Mouse (Mus musculus): ENCODE data around the gene Myo1b. TPM values are rescaled to one million over a fixed set of nuclear protein-coding genes. Genes with fewer than 3 reads are reported as not detected.

Gene Myo1b
- total and polyA plus RNA-seq, 3 experiments: 5.5 to 30.1 (median 29.6) TPM

DNA sequence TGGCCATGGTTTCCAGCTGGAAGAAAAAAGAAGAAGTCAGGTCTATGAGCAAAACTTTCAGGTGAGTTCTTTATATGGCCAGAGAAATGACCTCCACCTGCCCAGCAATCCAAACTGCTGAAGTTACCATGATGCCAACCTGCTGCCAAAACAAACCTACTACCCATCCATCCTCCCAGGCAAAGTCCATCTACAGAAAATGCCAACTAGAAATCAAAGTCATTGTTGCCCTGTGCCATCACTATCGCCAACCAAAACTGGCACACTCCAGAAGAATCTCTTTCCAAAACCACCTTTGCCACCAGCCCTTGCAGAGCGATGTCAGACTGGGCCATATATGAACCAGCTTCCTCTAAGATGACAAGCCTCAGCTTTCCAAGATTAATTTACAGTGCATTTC lies 32.7 kb downstream of the Myo1b start:
- no peak overlapping the region for H3K4me3 ChIP-seq
- H3K9ac ChIP-seq (ENCODE audit: low read depth, low read length): no peak overlapping the region
- intact Hi-C loops (cut with DNase I): no loop called here
- H3K36me3 ChIP-seq (ENCODE audit: control insufficient read depth, insufficient read depth, low read length): peaks cover 4% of the 10 kb centered on the region
- TF ChIP-seq POLR2A (IDR thresholded peaks at IDR 0.05; ENCODE audit: insufficient read depth, low read depth, low read length) (no peak), CTCF (IDR thresholded peaks at IDR 0.05) (no peak), EP300 (IDR thresholded peaks at IDR 0.05; ENCODE audit: insufficient read depth, low read depth, low read length) (no peak)
- H3K4me1 ChIP-seq (ENCODE audit: control insufficient read depth, insufficient read depth, low read length): peaks cover 17% of the 10 kb centered on the region
- no peak for DNase-seq
- H3K27ac ChIP-seq: no peak overlapping the region
- H3K27me3 ChIP-seq (ENCODE audit: control insufficient read depth, insufficient read depth, low read length): no peaks in the 10 kb centered on the region
- over 99% methylated on average over 2 of the region's 2 CpGs for WGBS
- H3K79me2 ChIP-seq (replicated peaks; ENCODE audit: control insufficient read depth, insufficient read depth, low read length): peaks cover 4% of the 10 kb centered on the region

DNA sequence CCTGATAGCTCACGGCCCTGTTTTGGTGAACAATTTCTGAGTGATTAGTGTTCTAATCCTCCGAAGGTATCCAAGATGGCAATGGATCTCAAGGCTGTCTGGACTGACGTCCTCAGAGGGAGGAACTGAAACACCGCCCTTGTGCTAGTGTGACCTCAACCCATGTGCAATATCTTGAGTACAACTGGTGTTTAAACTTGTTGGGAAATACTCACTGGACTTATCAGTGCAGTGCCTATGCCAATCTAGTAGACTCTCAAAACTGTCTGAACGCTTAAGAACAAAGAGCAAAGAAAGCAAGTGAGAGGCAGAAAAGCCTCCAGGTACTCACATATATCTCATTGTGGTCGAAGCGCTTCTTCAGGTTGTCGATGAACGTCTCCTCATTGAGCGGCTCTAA lies 33.1 kb downstream of the Myo1b start:
- Histone ChIP-seq H3K79me2 (replicated peaks; ENCODE audit: control insufficient read depth, insufficient read depth, low read length) (peaks cover 4% of the 10 kb centered on the region), H3K27me3 (ENCODE audit: control insufficient read depth, insufficient read depth, low read length) (no peaks in the 10 kb centered on the region), H3K27ac (no peak overlapping the region), H3K9ac (ENCODE audit: low read depth, low read length) (no peak overlapping the region), H3K4me3 (no peak overlapping the region), H3K4me1 (ENCODE audit: control insufficient read depth, insufficient read depth, low read length) (peaks cover 13% of the 10 kb centered on the region), H3K36me3 (ENCODE audit: control insufficient read depth, insufficient read depth, low read length) (peaks cover 4% of the 10 kb centered on the region)
- no peak for TF ChIP-seq EP300 (IDR thresholded peaks at IDR 0.05; ENCODE audit: insufficient read depth, low read depth, low read length)
- TF ChIP-seq POLR2A (IDR thresholded peaks at IDR 0.05; ENCODE audit: insufficient read depth, low read depth, low read length): no peak
- TF ChIP-seq CTCF (IDR thresholded peaks at IDR 0.05): no peak
- intact Hi-C loops (cut with DNase I): no loop called here
- DNase-seq: no peak
- WGBS: 90% methylated on average over 10 of the region's 10 CpGs

DNA sequence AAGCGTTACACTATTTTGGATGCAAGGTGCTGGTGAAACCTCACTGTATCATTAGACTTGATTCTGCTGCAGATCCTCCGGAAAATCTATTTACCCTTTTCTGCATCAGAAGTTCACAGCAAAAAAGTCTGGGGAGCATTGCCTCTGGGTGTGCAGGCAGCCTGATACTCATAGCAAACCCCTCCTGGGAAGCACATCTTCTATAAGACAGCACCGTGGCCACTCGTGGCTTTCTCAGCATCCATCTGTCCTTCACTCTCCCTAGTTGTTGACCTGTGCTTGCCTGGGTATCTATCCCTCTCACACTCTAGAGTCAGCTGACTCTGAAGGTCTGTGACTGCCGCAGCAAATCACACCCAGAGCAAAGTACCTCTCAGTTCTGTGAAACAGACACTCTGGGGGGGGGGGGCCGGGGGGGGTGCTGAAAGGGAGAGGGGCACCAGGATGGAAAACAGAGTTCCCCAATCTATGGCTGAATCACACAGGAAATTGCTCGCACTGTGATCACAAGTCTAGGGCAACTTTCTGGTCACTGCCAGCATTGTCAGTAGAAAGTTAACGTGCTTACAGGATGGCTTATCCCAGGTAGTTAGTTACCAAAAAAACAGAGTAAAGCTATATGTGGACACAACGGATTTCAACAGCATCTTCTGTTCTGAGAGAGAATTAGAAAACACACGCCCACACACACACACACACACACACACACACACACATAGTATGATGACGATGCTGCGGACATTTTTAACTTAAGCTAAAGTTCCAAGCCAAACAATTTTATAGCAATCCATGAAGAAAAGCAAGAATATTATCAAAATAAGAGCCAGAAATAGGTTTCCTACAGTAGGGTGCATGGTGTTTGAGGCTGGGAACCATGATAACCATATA lies 35.7 kb downstream of the Myo1b start:
- no peaks in the 10 kb centered on the region for H3K27me3 ChIP-seq (ENCODE audit: control insufficient read depth, insufficient read depth, low read length)
- WGBS: 34% methylated on average over 12 of the region's 12 CpGs
- no peak overlapping the region for H3K9ac ChIP-seq (ENCODE audit: low read depth, low read length)
- peaks cover 4% of the 10 kb centered on the region for H3K79me2 ChIP-seq (replicated peaks; ENCODE audit: control insufficient read depth, insufficient read depth, low read length)
- DNase-seq: no peak
- peaks cover 2% of the 10 kb centered on the region for H3K36me3 ChIP-seq (ENCODE audit: control insufficient read depth, insufficient read depth, low read length)
- TF ChIP-seq CTCF (IDR thresholded peaks at IDR 0.05) (no peak), EP300 (IDR thresholded peaks at IDR 0.05; ENCODE audit: insufficient read depth, low read depth, low read length) (no peak), POLR2A (IDR thresholded peaks at IDR 0.05; ENCODE audit: insufficient read depth, low read depth, low read length) (no peak)
- H3K27ac ChIP-seq: peak overlapping the region; percentile 64
- peaks cover 4% of the 10 kb centered on the region for H3K4me1 ChIP-seq (ENCODE audit: control insufficient read depth, insufficient read depth, low read length)
- no peak overlapping the region for H3K4me3 ChIP-seq
- intact Hi-C loops (cut with DNase I): loop anchor here (5.0 kb wide), 1 partner anchor 32 kb away; no protein-coding TSS in a partner anchor

DNA sequence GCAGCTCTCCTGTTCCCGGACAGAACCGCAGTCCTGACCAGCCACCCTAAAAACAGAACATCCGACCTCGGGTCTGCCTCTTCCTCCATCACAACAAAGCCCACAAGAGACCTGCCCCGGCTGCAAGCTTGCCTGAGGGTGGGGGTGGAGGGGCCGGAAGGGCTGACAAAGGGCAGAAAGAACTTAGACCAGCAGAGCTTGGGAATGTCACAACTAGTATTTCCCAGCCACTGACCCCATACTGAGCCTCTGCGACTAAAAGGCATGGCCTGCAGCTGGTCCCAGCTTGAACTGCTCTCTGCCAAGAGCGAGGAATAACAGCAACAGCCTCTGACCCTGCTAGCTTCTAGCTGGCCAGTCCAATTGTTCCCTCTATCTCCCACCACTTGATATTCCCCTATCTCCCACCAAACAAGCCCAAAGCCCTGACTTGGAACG lies 36.5 kb downstream of the Myo1b start:
- Histone ChIP-seq H3K36me3 (ENCODE audit: control insufficient read depth, insufficient read depth, low read length) (peaks cover 2% of the 10 kb centered on the region), H3K4me3 (peak overlapping the region; percentile 7; the same call in 1 of the 2 replicates), H3K27me3 (ENCODE audit: control insufficient read depth, insufficient read depth, low read length) (no peaks in the 10 kb centered on the region), H3K27ac (peak overlapping the region; percentile 64), H3K79me2 (replicated peaks; ENCODE audit: control insufficient read depth, insufficient read depth, low read length) (peaks cover 4% of the 10 kb centered on the region), H3K9ac (ENCODE audit: low read depth, low read length) (no peak overlapping the region; the same call in 1 of the 2 replicates), H3K4me1 (ENCODE audit: control insufficient read depth, insufficient read depth, low read length) (peaks cover 4% of the 10 kb centered on the region)
- peak; percentile 60 to 62 for DNase-seq
- TF ChIP-seq CTCF (IDR thresholded peaks at IDR 0.05) (no peak), POLR2A (IDR thresholded peaks at IDR 0.05; ENCODE audit: insufficient read depth, low read depth, low read length) (no peak), EP300 (IDR thresholded peaks at IDR 0.05; ENCODE audit: insufficient read depth, low read depth, low read length) (no peak)
- WGBS: 15% methylated on average over 9 of the region's 9 CpGs
- intact Hi-C loops (cut with DNase I): loop anchor here (5.0 kb wide), 1 partner anchor 33 kb away; no protein-coding TSS in a partner anchor

DNA sequence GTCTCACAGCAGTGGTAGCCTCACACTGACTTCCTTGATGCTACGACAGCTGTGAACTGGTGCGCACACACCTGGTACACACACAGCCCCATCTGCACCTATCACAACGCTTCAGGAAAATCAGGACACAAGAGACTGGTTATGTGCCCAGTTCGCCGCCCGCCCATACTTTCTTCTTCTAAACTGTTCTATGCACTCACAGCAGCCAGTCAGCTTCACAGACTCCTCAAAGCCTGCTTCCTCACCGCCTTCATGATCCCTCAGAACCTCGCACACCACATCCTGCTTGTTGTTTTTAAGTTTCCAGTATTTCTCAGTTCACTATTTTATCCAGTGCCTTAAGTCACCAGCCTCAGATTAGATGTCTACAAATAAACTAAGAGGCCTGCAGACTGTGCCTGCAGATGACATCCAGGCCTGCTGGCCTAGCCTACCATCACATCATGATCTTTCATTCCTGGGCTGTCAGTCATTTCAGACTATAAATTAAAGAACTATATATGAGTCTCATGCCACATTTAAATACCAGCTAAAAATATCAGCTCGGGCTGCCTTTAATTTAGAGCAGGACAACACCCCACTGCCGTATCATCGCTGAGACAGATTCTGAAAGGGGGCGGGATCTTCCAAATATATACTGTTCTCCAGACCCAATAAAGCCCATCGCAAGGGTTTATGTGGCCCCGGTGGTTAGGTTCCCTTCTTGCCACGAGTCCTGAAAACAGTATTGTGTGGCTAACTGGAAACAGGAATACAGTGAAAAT lies 40.2 kb downstream of the Myo1b start:
- 70% methylated on average over 15 of the region's 15 CpGs for WGBS
- intact Hi-C loops (cut with DNase I): loop anchor here (5.0 kb wide), 1 partner anchor 37 kb away; no protein-coding TSS in a partner anchor
- Histone ChIP-seq H3K4me3 (no peak overlapping the region), H3K79me2 (replicated peaks; ENCODE audit: control insufficient read depth, insufficient read depth, low read length) (peaks cover 1% of the 10 kb centered on the region; the same call in 1 of the 2 replicates), H3K27me3 (ENCODE audit: control insufficient read depth, insufficient read depth, low read length) (no peaks in the 10 kb centered on the region), H3K36me3 (ENCODE audit: control insufficient read depth, insufficient read depth, low read length) (peaks cover 2% of the 10 kb centered on the region; the same call in 1 of the 2 replicates), H3K4me1 (ENCODE audit: control insufficient read depth, insufficient read depth, low read length) (peaks cover 4% of the 10 kb centered on the region), H3K9ac (ENCODE audit: low read depth, low read length) (no peak overlapping the region), H3K27ac (no peak overlapping the region; the same call in 1 of the 2 replicates)
- TF ChIP-seq CTCF (IDR thresholded peaks at IDR 0.05): no peak
- no peak for TF ChIP-seq EP300 (IDR thresholded peaks at IDR 0.05; ENCODE audit: insufficient read depth, low read depth, low read length)
- TF ChIP-seq POLR2A (IDR thresholded peaks at IDR 0.05; ENCODE audit: insufficient read depth, low read depth, low read length): no peak
- no peak for DNase-seq
